Mouse (Mus musculus): ENCODE measurements around the gene 1700037C18Rik. TPM values are rescaled to one million over a fixed set of nuclear protein-coding genes. Genes with fewer than 3 reads are reported as not detected.

The 1700037C18Rik gene
- polyA plus RNA-seq (2015; fragmentation: Nextera tagmentation; extraction: Ambion mirVana) = 9.1 and 10.0 TPM in 2 replicates

- peak; percentile 89 for DNase-seq (ENCODE audit: low spot score)
Measured at GRCm38 (mm10) chr16:3908537-3909111, at the start of gene 1700037C18Rik, which contains the start of gene Cluap1. TSS of gene 1700037C18Rik (minus strand) at chr16:3908689. TSS of gene Cluap1 (plus strand) at chr16:3908801.

GRCm38 (mm10) chr16:3956369-3956768, 47.9 kb upstream of the 1700037C18Rik start:
- DNase-seq (ENCODE audit: low spot score) = no peak

- no peak for DNase-seq (ENCODE audit: low spot score)
Measured at GRCm38 (mm10) chr16:3951141-3951540, 42.7 kb upstream of the 1700037C18Rik start.

GRCm38 (mm10) chr16:3934701-3935100, 26.2 kb upstream of the 1700037C18Rik start:
- DNase-seq (ENCODE audit: low spot score) = no peak

GRCm38 (mm10) chr16:3934091-3934490, 25.6 kb upstream of the 1700037C18Rik start:
- no peak for DNase-seq (ENCODE audit: low spot score)

- no peak for DNase-seq (ENCODE audit: low spot score)
Measured at GRCm38 (mm10) chr16:3933536-3933935, 25.0 kb upstream of the 1700037C18Rik start.

- DNase-seq (ENCODE audit: low spot score) = no peak
Measured at GRCm38 (mm10) chr16:3929151-3929550, 20.7 kb upstream of the 1700037C18Rik start.

- no peak for DNase-seq (ENCODE audit: low spot score)
Measured at GRCm38 (mm10) chr16:3928582-3928981, 20.1 kb upstream of the 1700037C18Rik start.

GRCm38 (mm10) chr16:3923966-3924365, 15.5 kb upstream of the 1700037C18Rik start:
- DNase-seq (ENCODE audit: low spot score) = no peak

- no peak for DNase-seq (ENCODE audit: low spot score)
Measured at GRCm38 (mm10) chr16:3923515-3923914, 15.0 kb upstream of the 1700037C18Rik start.

- no peak for DNase-seq (ENCODE audit: low spot score)
Measured at GRCm38 (mm10) chr16:3920756-3921155, 12.3 kb upstream of the 1700037C18Rik start.

GRCm38 (mm10) chr16:3909118-3909517, 629 bp upstream of the 1700037C18Rik start:
- DNase-seq (ENCODE audit: low spot score) = no peak

GRCm38 (mm10) chr16:3907471-3907870, 1.0 kb downstream of the 1700037C18Rik start:
- DNase-seq (ENCODE audit: low spot score) = no peak

GRCm38 (mm10) chr16:3896553-3896952, 11.9 kb downstream of the 1700037C18Rik start:
- no peak for DNase-seq (ENCODE audit: low spot score)

GRCm38 (mm10) chr16:3896046-3896445, 12.4 kb downstream of the 1700037C18Rik start:
- DNase-seq (ENCODE audit: low spot score) = no peak

- peak; percentile 25 for DNase-seq (ENCODE audit: low spot score)
Measured at GRCm38 (mm10) chr16:3895173-3895792, 13.2 kb downstream of the 1700037C18Rik start.

- DNase-seq (ENCODE audit: low spot score) = no peak
Measured at GRCm38 (mm10) chr16:3893739-3894138, 14.8 kb downstream of the 1700037C18Rik start.

GRCm38 (mm10) chr16:3891621-3892295, 16.7 kb downstream of the 1700037C18Rik start:
- no peak for DNase-seq (ENCODE audit: low spot score)

GRCm38 (mm10) chr16:3885065-3885670, 23.3 kb downstream of the 1700037C18Rik start:
- no peak for DNase-seq (ENCODE audit: low spot score)

GRCm38 (mm10) chr16:3884201-3885064, 24.1 kb downstream of the 1700037C18Rik start, which contains the start of the genes Zfp597 and Gm20695:
TSS of gene Zfp597 (minus strand) at chr16:3884561.
TSS of gene Gm20695 (plus strand) at chr16:3884648.
- peak; percentile 96 for DNase-seq (ENCODE audit: low spot score)

- DNase-seq (ENCODE audit: low spot score) = no peak
Measured at GRCm38 (mm10) chr16:3876346-3876745, 32.1 kb downstream of the 1700037C18Rik start.
